Mouse (Mus musculus): Measurements from ENCODE around the gene Hadh. TPM values are rescaled to one million over a fixed set of nuclear protein-coding genes. Genes with fewer than 3 reads are reported as not detected.

Hadh gene
- total and polyA plus RNA-seq, 3 experiments: 42.3 to 73.4 (median 46.9) TPM

GRCm38 (mm10) chr3:131208265-131208891, 63.5 kb downstream of the Hadh start (continued):
- TF ChIP-seq POLR2A (IDR thresholded peaks at IDR 0.05; ENCODE audit: low read depth, low read length): no peak
- no peak for TF ChIP-seq ZC3H11A (IDR thresholded peaks at IDR 0.05; ENCODE audit: low read depth, low read length)
- TF ChIP-seq TCF12 (IDR thresholded peaks at IDR 0.05; ENCODE audit: low read depth, low read length): peak; percentile 82
- no peak for TF ChIP-seq CHD1 (IDR thresholded peaks at IDR 0.05; ENCODE audit: low read depth, low read length)
- TF ChIP-seq MAX (IDR thresholded peaks at IDR 0.05; ENCODE audit: low read length): peak; percentile 74
- no peak for TF ChIP-seq NRF1 (IDR thresholded peaks at IDR 0.05; ENCODE audit: low read depth, low read length)
- no peak for TF ChIP-seq E2F4 (IDR thresholded peaks at IDR 0.05; ENCODE audit: insufficient replicate concordance, low read depth, low read length)

- peaks cover 2% of the 10 kb centered on the region for H3K9me3 ChIP-seq (replicated peaks; ENCODE audit: low read length)
- TF ChIP-seq CTCF (conservative IDR thresholded peaks at IDR 0.05 in 1 of 2, IDR thresholded peaks at IDR 0.05 in 1 of 2; ENCODE audit: low read depth in 2 of 2, low read length in 2 of 2): peak in 1 of 2 experiments; percentile 14; a peak in 1 of 4 replicates
- TF ChIP-seq USF1 (IDR thresholded peaks at IDR 0.05; ENCODE audit: low read depth, low read length): no peak
- dilution Hi-C loops (cut with MboI; ENCODE audit: extremely low pct_ligation_motif_present, extremely low pct_unique_long_range_greater_than_20kb, low sequenced_read_pairs): no loop called here
- peaks cover 5 to 15% of the 10 kb centered on the region in 2 experiments; a peak in 3 of 4 replicates for H3K4me1 ChIP-seq (ENCODE audit: control insufficient read depth in 1 of 2, insufficient read depth in 2 of 2)
- peaks cover 27% of the 10 kb centered on the region for H3K27me3 ChIP-seq (replicated peaks)
- no peak overlapping the region for H3K4me3 ChIP-seq (replicated peaks in 1 of 3; ENCODE audit: low read depth in 2 of 3, low read length in 2 of 3, poor library complexity in 1 of 3)
- H3K9ac ChIP-seq (ENCODE audit: insufficient read depth, low read depth): no peak overlapping the region
- H3K36me3 ChIP-seq (replicated peaks in 1 of 2; ENCODE audit: control insufficient read depth in 1 of 2, insufficient read depth in 1 of 2, low read length in 1 of 2): peaks cover 3 to 21% of the 10 kb centered on the region in 2 experiments
- H3K27ac ChIP-seq (ENCODE audit: insufficient read depth, low read depth): peak overlapping the region; percentile 20
- H3K4me2 ChIP-seq (ENCODE audit: insufficient read depth, low read depth, poor library complexity, severe bottlenecking): peak overlapping the region; percentile 73; the same call in 1 of the 2 replicates
- peak; percentile 14 for DNase-seq (ENCODE audit: extremely low read depth)
- no peaks in the 10 kb centered on the region for H3K79me2 ChIP-seq (replicated peaks; ENCODE audit: control insufficient read depth, extremely low read depth, insufficient read depth, poor library complexity, severe bottlenecking)
- in situ Hi-C loops (cut with MboI; ENCODE audit: low pct_ligation_motif_present, low pct_unique_long_range_greater_than_20kb, low sequenced_read_pairs): no loop called here
Observed at GRCm38 (mm10) chr3:131207846-131208245, 64.1 kb downstream of the Hadh start.

GRCm38 (mm10) chr3:131202311-131202710, 69.6 kb downstream of the Hadh start:
- Histone ChIP-seq H3K9ac (ENCODE audit: insufficient read depth, low read depth) (no peak overlapping the region), H3K27ac (ENCODE audit: insufficient read depth, low read depth) (no peak overlapping the region), H3K4me3 (replicated peaks in 1 of 3; ENCODE audit: low read depth in 2 of 3, low read length in 2 of 3, poor library complexity in 1 of 3) (no peak overlapping the region), H3K27me3 (replicated peaks) (peaks cover 26% of the 10 kb centered on the region), H3K9me3 (replicated peaks; ENCODE audit: low read length) (no peaks in the 10 kb centered on the region), H3K79me2 (replicated peaks; ENCODE audit: control insufficient read depth, extremely low read depth, insufficient read depth, poor library complexity, severe bottlenecking) (no peaks in the 10 kb centered on the region), H3K4me2 (ENCODE audit: insufficient read depth, low read depth, poor library complexity, severe bottlenecking) (no peak overlapping the region), H3K36me3 (replicated peaks in 1 of 2; ENCODE audit: control insufficient read depth in 1 of 2, insufficient read depth in 1 of 2, low read length in 1 of 2) (peaks cover 5 to 24% of the 10 kb centered on the region in 2 experiments), H3K4me1 (ENCODE audit: control insufficient read depth in 1 of 2, insufficient read depth in 2 of 2) (no peaks in the 10 kb centered on the region)
- no peak for DNase-seq (ENCODE audit: extremely low read depth)
- TF ChIP-seq MAZ (IDR thresholded peaks at IDR 0.05; ENCODE audit: low read depth, low read length): no peak
- no peak for TF ChIP-seq ZKSCAN1 (IDR thresholded peaks at IDR 0.05; ENCODE audit: borderline replicate concordance, low read depth, low read length)
- TF ChIP-seq NRF1 (IDR thresholded peaks at IDR 0.05; ENCODE audit: low read depth, low read length): no peak
- TF ChIP-seq ZMIZ1 (IDR thresholded peaks at IDR 0.05; ENCODE audit: low read depth, low read length): no peak
- TF ChIP-seq USF2 (conservative IDR thresholded peaks at IDR 0.05; ENCODE audit: low read depth, low read length): no peak
- TF ChIP-seq UBTF (IDR thresholded peaks at IDR 0.05; ENCODE audit: low read depth, low read length): no peak
- no peak for TF ChIP-seq POLR2A (IDR thresholded peaks at IDR 0.05; ENCODE audit: low read depth, low read length)
- no peak for TF ChIP-seq MEF2A (IDR thresholded peaks at IDR 0.05; ENCODE audit: borderline replicate concordance, low read depth, low read length)
- no peak for TF ChIP-seq ETS1 (conservative IDR thresholded peaks at IDR 0.05; ENCODE audit: low read depth, low read length)
- no peak for TF ChIP-seq POLR2AphosphoS2 (IDR thresholded peaks at IDR 0.05; ENCODE audit: low read depth, low read length)
- TF ChIP-seq BHLHE40 (IDR thresholded peaks at IDR 0.05; ENCODE audit: low read depth, low read length): no peak
- no peak for TF ChIP-seq KAT2A (IDR thresholded peaks at IDR 0.05; ENCODE audit: insufficient replicate concordance, low read length)
- TF ChIP-seq EP300 (IDR thresholded peaks at IDR 0.05; ENCODE audit: low read length): no peak
- TF ChIP-seq TBP (conservative IDR thresholded peaks at IDR 0.05; ENCODE audit: low read depth, low read length): no peak
- dilution Hi-C loops (cut with MboI; ENCODE audit: extremely low pct_ligation_motif_present, extremely low pct_unique_long_range_greater_than_20kb, low sequenced_read_pairs) (no loop called here), in situ Hi-C loops (cut with MboI; ENCODE audit: low pct_ligation_motif_present, low pct_unique_long_range_greater_than_20kb, low sequenced_read_pairs) (no loop called here)

All from CH12.LX (cell line).